Mouse (Mus musculus) cortical plate, adult 2 months (tissue): ENCODE data around the gene Mterf2. TPM values are rescaled to one million over a fixed set of nuclear protein-coding genes. Genes with fewer than 3 reads are reported as not detected.

Experiments
- H3K27ac ChIP-seq: fragments of 200-500 bp; 2 replicates; pipeline ENCODE4 v1.5.1; 2012; ENCODE audit warnings: low read length, control low read depth, inconsistent platforms; ENCODE audit not compliant: insufficient read depth
- H3K4me1 ChIP-seq: fragments of 200-500 bp; 2 replicates; pipeline ENCODE4 v1.6.1; 2011; ENCODE audit warnings: low read length; ENCODE audit not compliant: control insufficient read depth, insufficient read depth
- H3K4me3 ChIP-seq: fragments of 200-500 bp; 2 replicates; pipeline ENCODE4 v1.5.1; 2011; ENCODE audit warnings: mild to moderate bottlenecking, low read length, control low read depth; ENCODE audit not compliant: insufficient read depth
- CTCF ChIP-seq: fragments of 200-500 bp; IDR thresholded peaks from 2 replicates; pipeline ENCODE4 v1.5.1; 2011; ENCODE audit warnings: mild to moderate bottlenecking, control low read depth, low read length; ENCODE audit not compliant: insufficient read depth; ENCODE audit errors: extremely low read depth
- POLR2A ChIP-seq: fragments of 200-500 bp; IDR thresholded peaks from 2 replicates; pipeline ENCODE4 v1.6.1; 2011; ENCODE audit warnings: mild to moderate bottlenecking, low read length, control low read depth; ENCODE audit not compliant: insufficient read depth; ENCODE audit errors: extremely low read depth
- polyA plus RNA-seq: library from polyadenylated mRNA; depleted of rRNA; stranded (reverse); fragments of >200 nt; gene quantifications from 2 replicates; pipeline ENCODE4 v1.2.3, GENCODE M21; 2012; rRNA removed

Gene Mterf2
- 20.6 and 23.6 TPM in 2 replicates for polyA plus RNA-seq

DNA sequence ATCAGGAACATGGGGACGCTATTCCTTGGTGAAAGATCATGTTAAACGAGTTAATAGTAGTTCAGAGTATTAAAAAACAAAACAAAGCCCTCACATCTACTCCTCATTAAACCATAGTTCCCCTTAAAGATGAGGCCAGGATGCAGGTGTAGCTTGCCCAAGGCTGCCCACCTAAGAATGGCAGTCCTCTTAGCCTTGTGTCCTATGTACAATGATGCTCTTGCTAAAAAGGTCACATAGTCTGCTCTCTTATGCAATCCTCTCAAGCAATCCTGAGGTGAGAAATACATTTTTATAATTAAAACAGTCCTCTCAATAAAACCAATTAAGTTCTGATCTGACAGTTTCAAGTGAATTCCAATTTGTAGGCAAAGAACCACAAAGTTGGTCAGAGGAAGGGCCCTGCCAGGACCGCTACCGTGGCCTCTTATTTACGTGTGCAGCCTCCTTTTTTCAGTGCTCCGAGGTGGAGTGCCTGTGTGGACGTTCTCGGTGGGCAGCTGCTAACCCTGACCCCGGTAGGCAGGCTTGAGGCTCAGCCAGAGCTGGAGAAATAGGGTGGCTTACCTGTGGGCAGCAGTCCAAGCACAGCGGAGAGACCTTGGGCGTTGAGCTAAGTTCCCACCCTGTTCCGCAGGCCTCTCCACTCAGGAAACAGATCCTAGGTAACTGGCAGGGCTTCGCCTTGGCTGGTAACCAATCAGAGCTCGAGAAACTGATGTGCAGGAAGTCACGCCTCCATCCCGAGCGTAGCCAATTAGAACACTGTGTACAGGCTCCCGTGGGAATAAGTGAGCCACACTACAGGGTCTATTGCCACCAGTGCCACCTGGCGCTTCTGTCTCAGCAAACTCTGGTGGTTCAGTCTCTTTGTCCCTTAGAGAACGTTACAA, at the start of gene Mterf2:
Mterf2 (minus strand) TSS at position 633 of the 893 bp plus-strand sequence.
- Histone ChIP-seq H3K27ac (0 out of 2 replicates have a peak within 1 kb of the TSS, but pooled peaks have one; percentile 20), H3K4me3 (peak within 1 kb of the TSS; percentile 85), H3K4me1 (peaks cover 2% of the 10 kb centered on the region; the same call in 1 of the 2 replicates)
- TF ChIP-seq POLR2A (peak; percentile 54; the same call in 1 of the 2 replicates), CTCF (no peak)

DNA sequence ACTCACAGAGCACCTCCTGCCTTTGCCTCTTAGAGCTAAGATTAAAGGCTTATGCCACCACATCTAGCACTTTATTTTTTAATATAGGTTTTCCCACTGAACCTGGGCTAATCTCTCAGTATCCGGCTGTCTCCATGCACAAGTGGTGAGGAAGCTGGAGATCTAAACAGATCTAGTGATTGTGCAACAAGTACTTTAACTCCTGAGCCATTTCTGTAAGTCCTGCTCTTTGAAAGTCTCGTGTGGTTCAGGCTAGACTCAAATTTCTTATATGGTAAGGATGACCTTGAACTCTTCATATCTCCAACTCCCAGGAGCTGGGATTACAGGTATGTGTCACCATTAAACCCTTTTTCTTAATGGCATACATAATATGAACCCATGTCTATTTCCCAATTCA, 48.8 kb upstream of the Mterf2 start:
- TF ChIP-seq CTCF (no peak), POLR2A (no peak)
- H3K4me3 ChIP-seq: no peak overlapping the region
- no peaks in the 10 kb centered on the region; the same call in 1 of the 2 replicates for H3K4me1 ChIP-seq

DNA sequence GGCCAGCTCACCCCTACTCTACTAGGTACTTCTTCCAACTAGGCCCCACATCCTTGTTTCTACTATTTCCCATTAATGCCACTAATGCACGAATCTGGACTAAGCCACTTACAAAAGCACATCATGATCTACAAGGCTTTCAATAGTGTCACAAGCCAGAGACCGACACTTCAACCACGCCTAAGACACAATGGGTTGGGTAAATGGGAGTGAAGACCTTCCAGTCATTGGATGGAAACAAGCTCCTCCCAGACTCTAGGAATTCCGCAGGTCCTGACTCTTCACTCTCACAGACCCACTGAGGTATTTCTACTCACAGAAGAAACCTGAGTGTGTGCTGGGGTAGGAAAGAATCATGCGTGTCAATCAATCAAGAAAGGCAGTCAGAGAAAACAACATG, 37.5 kb upstream of the Mterf2 start:
- Histone ChIP-seq H3K4me3 (no peak overlapping the region), H3K27ac (no peak overlapping the region), H3K4me1 (no peaks in the 10 kb centered on the region; the same call in 1 of the 2 replicates)
- TF ChIP-seq POLR2A: no peak
- no peak for TF ChIP-seq CTCF

More for the DNA sequence above, 48.8 kb upstream of the Mterf2 start:
- no peak overlapping the region for H3K27ac ChIP-seq

DNA sequence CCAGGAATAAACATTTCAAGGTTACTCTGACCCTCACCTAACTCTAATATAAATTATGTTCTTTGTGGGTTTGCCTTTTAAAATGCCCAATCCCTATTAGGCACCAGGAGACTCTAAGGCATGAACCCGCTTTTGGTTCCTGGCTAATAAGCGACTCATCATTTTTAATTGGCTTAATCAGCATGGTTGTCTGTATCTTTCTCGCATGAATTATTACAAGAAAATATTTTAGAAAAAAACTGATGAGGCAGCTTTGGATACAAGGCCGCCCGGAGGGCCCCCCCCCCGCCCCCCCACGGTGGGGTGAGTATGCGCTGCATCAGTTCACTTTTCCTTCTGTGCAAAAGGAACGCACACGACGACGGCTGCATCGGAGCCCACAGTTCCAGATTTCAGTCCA, 37.0 kb upstream of the Mterf2 start:
- Histone ChIP-seq H3K27ac (no peak overlapping the region), H3K4me1 (no peaks in the 10 kb centered on the region; the same call in 1 of the 2 replicates), H3K4me3 (no peak overlapping the region)
- TF ChIP-seq CTCF (no peak), POLR2A (no peak)

DNA sequence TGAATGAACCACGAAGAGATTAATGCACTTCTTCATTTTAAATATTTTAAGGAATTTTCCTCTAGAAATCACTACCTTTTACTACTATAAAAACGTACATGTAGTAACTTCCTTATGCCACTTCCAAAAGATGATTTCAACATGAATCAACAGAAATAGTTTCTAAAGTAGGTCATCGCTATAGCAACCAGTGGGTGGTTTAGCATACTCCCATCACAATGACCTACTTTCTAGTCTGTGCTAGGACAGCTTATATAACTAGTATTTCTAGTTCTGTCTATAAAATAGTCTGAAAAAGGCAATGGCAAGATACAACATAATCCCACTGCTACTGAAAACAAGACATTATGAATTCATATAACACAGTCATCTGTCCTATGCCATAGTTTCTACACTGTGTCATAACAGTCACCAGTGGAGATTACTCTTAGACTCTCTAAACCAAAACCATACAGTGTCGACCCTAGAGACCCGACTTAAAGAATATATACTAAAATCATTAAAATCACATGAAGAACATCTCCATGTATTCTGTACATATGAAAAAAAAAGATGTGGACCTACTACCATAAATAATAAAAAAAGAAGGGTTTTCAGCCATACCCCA, 34.0 kb upstream of the Mterf2 start:
- Histone ChIP-seq H3K4me3 (no peak overlapping the region), H3K4me1 (no peaks in the 10 kb centered on the region; the same call in 1 of the 2 replicates), H3K27ac (no peak overlapping the region)
- no peak for TF ChIP-seq POLR2A
- no peak for TF ChIP-seq CTCF

DNA sequence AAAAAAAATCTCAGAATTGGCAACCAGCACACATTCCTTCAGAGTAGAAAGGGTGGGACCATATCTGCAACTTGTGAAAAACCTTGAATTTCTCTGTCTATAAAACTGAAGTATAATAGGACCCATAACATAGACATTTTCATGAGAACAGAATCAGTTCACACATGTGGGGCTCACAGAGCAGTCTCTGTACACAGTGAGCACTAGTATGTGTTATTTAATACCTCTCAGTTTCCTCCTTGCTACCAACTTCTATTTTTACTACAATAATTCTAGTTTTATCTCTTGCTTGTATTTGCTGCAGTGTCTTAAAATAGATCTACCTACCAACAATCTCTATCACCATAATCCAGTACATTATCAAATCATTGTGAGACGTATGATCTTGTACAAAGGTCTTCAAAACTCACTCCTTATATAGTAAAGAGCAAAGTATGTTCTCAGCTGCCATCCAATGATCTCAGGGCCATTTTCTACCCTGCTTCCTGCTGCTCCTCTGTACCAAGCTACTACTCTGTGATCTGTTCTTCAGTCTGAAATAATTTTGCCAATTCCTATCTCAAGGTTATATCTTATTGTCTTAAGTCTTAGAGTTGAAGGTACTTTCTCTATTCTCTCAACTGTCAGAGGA, 32.3 kb upstream of the Mterf2 start:
- Histone ChIP-seq H3K4me1 (no peaks in the 10 kb centered on the region; the same call in 1 of the 2 replicates), H3K4me3 (no peak overlapping the region), H3K27ac (no peak overlapping the region)
- TF ChIP-seq POLR2A (no peak), CTCF (no peak)

DNA sequence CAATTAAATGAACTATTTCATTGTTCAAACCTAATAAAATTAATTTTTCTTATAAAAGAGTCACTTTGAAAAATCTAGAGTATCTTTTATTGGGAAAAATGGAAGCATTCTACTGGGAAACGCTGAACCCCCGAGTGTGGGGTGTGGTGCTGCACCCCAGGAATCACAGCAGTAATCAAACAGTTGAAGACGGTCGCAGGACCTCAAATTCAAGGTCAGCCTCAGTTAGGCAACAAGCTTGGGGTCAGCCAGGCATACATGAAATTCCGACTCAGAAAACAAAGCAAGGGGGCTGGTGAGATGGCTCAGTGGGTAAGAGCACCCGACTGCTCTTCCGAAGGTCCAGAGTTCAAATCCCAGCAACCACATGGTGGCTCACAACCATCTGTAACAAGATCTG, 29.6 kb upstream of the Mterf2 start:
- no peak for TF ChIP-seq POLR2A
- no peak for TF ChIP-seq CTCF
- H3K4me1 ChIP-seq: no peaks in the 10 kb centered on the region
- no peak overlapping the region for H3K4me3 ChIP-seq
- no peak overlapping the region for H3K27ac ChIP-seq

DNA sequence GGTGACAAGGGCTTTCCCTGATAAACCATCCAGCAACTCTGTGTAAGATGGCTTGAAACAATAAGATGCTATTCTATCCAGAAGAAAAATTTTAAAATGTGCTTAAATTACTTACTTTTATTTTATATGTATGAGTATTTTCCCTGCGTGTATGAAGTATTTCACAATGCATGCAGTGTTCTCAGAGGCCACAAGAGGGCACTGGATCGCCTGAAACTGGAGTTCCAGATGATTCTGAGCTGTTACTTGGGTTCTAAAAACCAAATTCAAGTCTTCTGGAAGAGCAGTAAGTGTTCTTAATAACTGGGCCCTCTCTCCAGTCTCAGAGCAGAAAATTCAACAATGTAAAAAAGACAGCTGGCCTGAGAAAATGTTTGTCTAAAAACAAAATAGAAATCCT, 26.4 kb upstream of the Mterf2 start:
- no peak overlapping the region for H3K4me3 ChIP-seq
- no peak overlapping the region for H3K27ac ChIP-seq
- H3K4me1 ChIP-seq: no peaks in the 10 kb centered on the region
- TF ChIP-seq CTCF (peak; percentile 77), POLR2A (no peak)

DNA sequence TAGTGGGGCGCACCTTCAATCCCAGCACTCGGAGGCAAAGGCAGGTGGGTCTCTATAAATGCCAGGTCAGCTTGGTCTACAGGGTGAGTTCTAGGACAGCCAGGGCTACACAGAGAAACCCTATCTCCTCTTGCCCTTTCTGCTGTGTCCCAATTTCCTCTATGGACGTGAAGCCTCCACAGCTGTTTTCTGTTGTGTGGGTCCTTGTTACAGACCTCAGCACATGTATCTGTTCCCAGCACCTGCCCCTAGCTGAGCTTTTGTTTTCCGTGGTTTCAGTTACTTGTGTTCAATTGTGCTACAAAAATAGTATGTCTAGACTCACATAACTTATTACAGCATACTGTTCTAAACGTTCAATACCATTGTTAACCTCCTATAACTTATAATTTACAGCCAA, 21.4 kb upstream of the Mterf2 start:
- Histone ChIP-seq H3K4me1 (no peaks in the 10 kb centered on the region), H3K4me3 (no peak overlapping the region), H3K27ac (no peak overlapping the region)
- TF ChIP-seq POLR2A (no peak), CTCF (no peak)
